Mouse (Mus musculus): ENCODE measurements around the gene Mrpl30. TPM values are rescaled to one million over a fixed set of nuclear protein-coding genes. Genes with fewer than 3 reads are reported as not detected.
A peak's percentile ranks its signal among the peaks of the same experiment; 100 is the strongest.

The Mrpl30 gene
- 100 to 1,000 TPM; 231 to 245 TPM for total RNA-seq (2021)
- long read RNA-seq, experiment 1, transcript Mrpl30-205 (5 exons, 662 nt): minor isoform, 5 of 84 reads
- long read RNA-seq, experiment 1, transcript Mrpl30-201 (6 exons, 969 nt): major isoform, 37 of 84 reads
- long read RNA-seq, experiment 1, partial matches to known transcripts: 0 of 84 reads
- long read RNA-seq, experiment 1, other reads (novel, unspliced or antisense): 40 of 84 reads
- long read RNA-seq, experiment 2, transcript Mrpl30-201 (6 exons, 969 nt): major isoform, 42 of 102 reads
- long read RNA-seq, experiment 2, transcript Mrpl30-205 (5 exons, 662 nt): minor isoform, 7 of 102 reads
- long read RNA-seq, experiment 2, partial matches to known transcripts: 0 of 102 reads
- long read RNA-seq, experiment 2, other reads (novel, unspliced or antisense): 50 of 102 reads

DNA sequence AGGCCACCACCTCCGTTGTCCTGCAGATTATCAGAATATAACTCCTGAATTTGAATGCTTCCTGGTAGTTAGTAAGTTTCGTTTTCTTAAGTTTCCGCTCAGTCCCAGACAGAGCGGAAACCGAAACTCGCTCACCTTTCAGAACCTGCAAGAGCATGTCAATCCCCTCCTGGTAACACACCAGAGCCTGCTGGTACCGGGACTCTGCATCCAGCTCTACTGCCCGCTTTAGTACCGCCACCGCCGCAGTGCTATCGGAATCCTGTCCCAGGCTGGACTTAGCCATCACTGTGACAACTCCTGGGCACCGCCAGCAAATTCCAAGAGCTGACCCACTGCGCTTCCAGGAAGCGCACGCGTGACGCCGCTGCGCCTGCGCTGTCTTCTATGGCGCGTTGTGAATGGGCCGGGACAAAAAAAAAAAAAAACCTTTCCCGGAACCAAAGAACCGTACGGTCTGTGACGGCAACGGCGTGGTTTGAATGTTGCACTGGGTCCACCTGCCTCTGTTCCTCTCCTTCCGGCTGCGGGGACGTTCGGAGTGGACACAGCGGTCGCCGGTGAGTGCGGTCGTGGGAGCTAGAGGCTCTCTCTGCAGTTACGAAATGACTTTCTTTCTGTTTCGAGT lies at the start of gene Mrpl30, which contains the start of gene Mitd1:
Mrpl30 (plus strand) TSS at position 453 of the 628 bp plus-strand sequence.
Mitd1 (minus strand) TSS at position 387 of the 628 bp plus-strand sequence.
- DNase-seq: peak; percentile 84

DNA sequence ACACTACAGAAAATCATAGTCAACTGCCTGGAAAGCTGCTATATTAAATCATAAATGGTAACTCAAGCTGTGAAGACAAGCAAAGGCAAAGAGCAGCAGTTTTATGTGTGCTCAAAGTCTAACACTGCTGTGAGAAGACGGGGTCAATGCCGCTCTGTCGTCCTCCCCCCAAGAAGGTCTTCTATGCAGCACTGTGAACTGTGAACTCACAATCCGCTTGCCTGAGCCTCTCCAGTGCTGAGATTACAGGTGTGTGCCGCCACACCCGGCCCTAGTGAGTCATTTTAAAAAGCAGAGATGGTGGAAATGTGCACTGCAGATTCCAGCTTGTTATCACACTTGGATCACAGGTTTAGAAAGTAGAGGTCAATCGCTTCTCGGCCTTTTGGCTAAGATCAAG lies 43.4 kb upstream of the Mrpl30 start:
- no peak for DNase-seq

DNA sequence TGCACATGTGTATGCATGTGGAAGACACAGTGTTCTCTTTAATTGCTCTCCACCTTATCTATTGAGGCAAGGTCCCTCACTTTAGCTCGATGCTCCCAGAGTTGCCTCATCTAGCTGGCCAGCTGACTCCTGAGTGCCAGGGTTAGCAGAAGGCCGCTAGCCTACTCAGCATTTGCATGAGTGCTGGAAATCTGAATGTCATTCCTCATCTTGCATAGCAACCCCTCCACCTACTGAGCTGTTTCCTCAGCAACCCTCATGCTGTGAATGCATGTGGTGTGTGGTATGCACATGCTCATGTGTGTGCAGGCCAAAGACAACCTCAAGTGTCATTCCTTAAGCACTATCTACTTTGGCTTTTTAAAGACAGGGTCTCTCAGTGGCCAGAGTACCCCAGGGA lies 39.6 kb upstream of the Mrpl30 start:
- no peak for DNase-seq

DNA sequence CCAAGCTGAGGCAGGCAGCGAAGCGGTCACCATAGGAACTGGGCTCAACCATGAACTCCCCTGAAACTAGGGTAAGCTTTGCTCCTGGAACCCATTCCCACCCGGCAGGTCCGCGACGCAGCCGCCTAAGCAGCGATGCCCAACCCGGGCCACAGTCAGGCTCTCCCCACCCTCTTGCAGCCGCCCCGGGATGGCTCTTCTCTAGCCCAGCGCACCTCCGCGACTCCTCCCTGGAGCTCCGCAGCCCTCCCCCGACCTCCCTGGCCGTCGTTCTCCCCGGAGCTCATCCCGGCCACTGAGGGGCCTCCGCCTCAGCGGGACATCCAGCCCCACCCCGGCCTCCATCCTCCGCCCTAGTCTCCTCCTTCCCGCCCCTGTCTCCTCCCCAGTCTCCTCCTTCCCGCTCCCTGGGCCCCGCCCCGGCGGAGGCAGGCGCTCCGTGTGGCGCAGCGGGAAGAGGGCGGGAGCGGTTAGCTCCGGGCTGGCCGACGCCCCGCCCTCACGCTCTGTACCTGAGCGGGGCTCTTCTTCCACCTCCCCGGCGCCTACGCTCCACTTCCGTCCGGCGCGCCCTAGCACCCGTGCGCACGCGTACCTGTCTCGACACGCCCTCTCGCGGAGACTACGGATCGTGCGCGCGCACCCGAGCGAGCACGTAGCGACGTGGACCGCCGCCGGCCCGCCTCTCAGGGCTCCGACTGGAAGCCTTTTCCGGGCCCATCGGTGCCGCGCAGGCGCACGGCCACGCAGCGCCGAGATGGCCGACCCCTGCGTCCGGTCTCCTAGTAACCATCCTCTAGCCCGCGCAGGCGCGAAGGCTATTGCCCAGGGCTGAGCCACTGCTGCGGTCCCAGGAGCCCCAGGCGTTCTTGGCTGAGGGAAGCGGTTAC lies 25.5 kb upstream of the Mrpl30 start:
- DNase-seq: peak; percentile 99

DNA sequence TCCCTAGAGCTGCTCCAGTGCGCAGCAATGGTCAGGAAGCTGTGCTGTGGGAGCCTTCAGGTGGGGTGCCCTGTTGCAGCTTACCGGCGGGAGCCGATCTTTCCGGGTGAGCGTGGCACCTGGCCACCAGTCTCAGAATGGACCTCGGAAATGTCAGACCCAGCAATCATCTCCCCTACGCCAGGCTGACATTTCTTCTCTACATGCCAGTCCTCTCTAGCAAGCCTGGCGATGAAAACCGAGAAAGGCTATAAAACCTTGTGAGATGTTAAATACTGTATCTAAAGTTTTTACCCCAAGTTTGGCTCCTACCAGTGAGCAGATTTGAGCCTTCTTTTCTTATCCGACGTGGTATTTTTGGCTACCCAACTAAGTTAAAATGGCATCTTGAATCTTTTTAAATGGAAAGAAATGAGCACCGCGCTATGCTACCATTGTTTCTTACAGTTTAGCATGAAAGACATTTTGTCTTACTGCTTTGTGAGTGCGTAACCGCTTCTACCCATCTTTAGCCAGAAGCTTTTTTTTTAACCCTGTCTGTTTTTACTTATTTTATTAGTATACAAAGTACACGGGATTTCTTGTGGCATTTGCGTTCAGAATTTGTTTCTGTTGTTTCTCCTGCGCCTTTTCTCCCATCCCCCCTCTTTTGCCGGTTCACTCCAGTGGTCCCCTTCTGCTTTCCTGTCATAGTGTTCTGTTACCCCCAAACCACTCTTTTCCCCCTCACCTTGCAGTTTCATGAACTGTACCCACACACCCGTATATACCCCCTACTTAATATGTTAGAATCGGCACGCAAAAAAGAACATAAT lies 24.7 kb upstream of the Mrpl30 start:
- DNase-seq: no peak

DNA sequence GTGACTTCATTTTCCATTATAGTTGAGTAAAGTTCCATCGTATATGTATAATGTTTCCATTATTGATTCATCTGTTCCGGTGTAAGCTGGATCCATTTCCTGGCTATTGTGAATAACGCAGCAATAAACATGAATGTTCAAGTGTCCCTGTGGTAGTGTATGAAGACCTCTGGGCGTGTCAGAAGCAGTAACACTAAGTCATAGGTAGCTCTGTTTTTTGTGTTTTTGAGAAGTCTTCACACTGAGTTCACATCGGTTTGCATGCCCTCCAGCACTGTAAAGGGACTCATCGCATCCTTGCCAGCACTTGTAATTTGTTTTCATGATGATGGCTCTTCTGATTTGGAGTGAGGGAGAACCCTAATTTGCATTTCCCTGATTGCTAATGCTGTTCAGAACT lies 24.0 kb upstream of the Mrpl30 start, which contains the start of gene Tsga10:
Tsga10 (minus strand) TSS at position 144 of the 400 bp plus-strand sequence.
- no peak for DNase-seq

DNA sequence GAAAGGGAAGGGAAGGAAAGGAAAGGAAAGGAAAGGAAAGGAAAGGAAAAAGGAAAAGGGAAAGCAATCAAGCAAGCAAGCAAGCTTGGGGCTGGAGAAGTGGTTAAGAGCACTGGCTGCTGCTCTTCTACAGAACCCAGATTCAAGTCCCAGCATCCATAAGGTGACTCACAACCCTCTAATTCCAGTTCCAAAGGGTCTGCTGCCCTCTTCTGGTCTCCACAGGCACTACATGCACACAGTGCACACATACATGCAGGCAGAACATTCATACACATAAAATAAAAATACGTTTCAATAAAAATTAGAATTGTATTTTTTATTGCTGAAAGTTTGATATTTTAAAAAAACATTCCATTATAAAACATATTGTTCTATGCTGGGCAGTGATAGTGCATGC lies 23.2 kb upstream of the Mrpl30 start:
- peak; percentile 38 for DNase-seq

DNA sequence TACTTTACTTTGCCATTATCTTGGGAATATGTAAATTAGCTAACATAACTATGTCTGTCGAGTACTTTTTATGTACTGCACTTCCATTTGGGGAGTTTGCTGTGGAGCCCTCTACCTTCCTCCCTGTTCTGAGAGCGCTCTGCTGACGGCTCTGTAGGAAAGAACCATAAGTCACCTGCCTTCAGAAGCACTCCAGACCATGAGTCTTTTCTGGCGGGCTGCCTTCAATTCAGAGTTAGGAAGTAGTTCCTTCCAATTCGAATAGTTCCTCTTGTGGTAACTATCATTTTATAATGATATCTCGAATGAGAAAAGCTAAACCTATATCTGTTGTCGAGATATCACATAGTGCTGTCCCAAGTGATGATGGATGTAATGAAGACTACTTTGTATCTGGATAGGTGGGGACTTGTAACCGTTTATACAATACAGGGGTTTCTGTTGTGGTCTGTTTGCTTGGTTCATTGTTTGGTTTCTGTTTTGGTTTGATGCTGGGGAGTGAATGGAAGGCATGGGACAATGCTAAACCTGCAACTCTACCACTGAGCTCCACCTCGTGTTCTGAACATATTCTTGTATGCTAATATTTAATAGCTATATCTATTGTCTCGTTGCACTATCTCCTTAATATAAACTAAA lies 22.5 kb upstream of the Mrpl30 start:
- no peak for DNase-seq

DNA sequence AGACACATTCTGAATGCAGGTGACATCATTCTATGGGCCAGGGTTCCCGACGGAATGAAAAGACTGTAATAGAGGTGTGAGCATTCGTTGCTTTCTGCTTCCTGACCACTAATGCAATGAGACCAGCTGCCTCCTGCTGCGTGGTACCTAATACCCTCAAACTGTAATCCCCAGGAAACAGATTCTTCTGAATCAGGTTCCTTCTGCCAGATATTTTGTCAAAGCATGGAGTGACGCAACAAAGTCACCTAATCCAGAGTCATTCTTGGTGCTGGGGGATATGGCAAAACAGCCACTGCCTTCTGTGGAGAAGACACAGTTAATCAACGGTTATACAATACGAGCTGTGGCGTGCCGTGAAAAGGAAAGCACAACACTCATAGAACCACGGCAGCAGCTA lies 21.6 kb upstream of the Mrpl30 start:
- DNase-seq: no peak

DNA sequence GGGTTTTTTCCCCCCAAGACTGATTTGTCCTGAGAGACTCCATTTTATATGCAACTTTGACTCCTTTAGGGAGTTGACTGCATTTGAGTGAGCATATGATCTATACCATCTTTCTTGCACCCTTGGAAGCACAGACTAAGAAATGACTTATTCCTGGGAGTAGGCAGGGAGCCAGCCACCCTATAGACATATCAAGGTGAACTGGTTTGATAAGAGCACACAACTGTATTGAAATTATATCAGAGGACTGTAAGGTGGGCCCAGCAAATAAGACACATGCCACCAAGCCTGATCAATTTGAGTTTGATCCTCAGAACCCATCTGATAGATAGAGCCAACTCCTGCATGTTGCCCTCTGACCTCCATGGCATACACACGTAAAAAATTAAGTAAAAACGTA lies 20.9 kb upstream of the Mrpl30 start:
- no peak for DNase-seq

DNA sequence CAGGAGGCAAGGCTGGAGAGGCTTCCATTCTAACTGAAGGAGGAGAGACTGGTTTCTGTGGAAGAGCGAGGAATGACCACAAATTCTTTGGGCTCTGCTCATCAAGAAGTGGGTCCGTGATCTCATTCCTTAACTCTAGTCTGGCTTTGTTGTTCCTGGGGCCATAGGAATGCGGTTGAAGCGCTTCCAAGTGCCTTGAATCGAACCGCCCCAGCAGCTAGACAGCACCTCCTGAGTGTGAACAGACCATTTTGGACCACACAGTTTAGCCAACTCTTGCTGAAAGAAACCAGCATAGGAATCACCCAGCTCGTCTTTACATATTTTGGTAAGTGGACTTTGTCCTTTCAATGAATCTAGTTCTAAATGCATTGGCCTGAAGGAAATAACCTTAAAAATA lies 18.6 kb upstream of the Mrpl30 start, which contains the start of gene Lipt1:
Lipt1 (plus strand) TSS at position 35 of the 400 bp plus-strand sequence.
- DNase-seq: no peak

DNA sequence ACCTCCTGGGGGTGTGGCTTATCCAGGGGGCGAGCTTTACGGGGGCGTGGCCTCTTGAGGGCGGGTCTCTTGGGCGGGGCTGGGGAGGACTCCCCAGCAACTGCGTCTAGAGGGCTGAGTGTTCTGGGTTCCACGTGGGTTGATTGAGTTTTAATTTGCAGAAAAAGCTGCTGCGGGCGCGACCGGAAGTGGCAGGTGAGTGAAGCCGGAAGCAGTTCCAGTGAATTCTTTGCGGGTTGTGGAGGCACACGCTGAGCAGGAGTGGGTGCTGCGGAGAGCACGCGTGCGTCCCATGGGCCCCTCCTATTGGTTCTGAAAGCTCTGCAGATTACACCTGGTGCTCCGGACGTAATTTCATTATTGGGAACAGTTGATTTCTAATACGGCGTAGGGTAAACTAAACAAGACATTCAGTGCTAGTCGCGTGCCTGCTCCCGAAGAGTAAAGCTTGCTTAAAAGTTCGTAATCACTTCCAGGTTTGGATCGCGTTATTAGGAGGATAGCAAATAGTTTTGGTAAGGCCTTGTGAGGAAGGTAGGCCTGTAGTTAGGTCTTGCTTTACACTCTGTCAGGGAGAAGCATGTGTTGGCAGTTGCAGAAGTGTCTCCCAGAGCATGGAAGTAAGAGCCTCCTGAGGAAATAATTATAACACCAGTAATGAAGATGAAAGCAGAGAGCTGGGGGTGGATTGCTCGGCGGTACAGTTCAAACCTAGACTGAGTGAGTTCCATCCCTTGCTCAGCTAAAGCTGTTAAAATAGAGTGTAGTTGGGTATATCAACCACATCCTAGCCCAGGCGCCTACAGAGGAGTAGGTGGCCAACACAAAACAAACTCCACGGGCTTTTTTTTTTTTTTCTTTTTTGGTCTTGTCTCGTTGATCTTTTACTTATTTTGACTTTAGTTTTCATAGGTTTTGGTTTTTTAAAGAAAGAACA lies 17.9 kb upstream of the Mrpl30 start:
- DNase-seq: peak; percentile 76

DNA sequence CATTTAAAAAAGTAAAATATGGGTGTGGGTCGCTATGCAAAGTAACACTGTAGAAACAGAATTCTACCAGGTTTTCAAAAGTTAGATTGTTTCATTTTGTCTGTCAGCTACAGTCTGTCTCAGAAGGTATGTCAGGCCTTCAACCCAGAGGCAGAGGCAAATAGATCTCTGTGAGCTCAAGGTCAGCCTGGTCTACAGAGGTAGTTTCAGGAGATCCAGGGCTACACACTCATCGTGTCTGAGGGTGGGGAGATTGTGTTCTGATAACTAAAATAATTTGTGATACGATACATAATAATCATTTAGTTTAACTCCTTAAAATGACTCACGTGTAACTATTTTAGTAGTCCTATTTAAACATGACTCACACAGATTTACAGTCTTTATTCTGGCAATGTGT lies 17.1 kb upstream of the Mrpl30 start:
- no peak for DNase-seq

DNA sequence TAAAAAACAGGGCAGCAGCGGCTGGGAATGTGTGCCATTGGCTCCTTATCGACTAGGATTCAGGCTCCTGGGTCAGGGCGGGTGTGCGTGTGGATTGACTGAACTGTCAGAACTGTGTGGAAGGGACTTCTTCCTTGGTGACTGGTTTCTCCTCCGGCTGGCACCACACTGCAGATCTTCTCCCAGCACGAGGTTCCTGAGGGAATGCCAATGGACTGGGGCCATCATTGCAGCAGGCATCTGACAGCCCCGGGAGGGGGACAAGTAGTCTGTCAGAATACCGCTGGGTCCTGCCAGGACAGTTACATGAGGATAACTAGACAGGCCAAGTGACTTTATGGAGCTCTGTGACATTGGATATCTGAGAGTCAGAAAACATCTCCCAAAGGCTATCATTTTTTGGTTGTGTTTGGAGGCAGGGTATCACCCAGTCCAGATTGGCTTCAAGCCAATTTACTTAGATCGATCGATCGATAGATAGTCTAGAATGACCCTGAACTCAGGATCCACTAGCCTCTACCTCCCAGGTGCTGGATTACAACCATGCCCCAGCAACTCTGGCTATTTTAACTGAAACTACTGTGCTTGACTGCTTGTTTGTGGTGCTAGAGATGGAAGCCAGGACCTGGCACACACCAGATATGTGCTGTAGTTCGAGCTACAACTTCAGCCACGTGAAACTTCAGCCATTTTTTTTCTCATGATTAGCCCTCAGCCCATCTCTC lies 12.4 kb upstream of the Mrpl30 start:
- DNase-seq: no peak

DNA sequence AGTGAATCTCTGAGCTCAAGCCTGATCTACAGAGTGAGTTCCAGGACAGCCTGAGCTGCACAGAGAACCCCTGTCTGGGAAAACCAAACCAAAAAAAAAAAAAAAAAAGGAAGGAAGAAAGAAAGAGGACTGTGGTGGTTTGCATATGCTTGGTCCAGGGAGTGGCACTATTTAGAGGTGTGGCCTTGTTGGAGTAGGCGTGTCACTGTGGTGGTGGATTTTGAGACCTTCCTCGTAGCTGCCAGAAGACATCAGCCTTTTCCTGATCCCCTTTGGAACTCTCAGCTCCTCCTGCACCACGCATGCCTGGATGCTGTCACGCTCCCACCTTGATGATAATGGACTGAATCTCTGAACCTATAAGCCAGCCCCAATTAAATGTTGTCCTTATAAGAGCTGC lies 6.9 kb upstream of the Mrpl30 start:
- DNase-seq: no peak

DNA sequence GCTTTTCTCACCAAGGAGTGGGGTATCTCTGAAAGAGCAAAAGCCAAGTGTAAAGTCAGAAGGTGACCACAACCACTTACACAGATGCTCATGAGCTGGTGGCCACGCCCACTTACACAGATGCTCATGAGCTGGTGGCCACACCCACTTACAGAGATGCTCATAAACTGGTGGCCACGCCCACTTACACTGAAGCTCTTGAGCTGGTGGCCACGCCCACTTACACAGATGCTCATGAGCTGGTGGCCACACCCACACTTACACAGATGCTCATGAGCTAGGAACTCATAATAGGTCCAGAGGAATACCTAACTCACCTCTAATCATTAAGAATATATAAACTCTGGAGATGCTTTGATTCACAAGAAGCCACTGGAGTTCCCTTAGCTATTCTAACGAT lies 5.8 kb upstream of the Mrpl30 start:
- DNase-seq: no peak

DNA sequence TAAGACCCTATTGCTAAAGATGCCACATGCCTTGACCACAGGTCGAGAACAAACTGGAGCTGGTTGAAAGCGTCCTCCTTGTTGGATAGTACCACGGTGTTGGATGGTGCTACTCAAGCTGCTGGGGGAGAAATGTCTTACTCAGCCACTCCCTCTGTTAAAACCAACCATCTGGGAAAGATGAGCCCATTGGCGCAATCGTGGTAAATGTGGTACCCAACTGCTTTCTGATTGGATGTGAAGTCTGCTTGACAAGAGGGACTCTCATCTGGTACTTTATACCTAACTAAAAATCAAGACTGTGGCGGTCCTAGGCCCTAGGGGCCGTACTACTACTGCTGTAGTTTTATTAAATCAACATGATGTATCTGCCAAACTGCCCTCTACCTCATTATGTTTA lies 1.1 kb upstream of the Mrpl30 start:
- no peak for DNase-seq

DNA sequence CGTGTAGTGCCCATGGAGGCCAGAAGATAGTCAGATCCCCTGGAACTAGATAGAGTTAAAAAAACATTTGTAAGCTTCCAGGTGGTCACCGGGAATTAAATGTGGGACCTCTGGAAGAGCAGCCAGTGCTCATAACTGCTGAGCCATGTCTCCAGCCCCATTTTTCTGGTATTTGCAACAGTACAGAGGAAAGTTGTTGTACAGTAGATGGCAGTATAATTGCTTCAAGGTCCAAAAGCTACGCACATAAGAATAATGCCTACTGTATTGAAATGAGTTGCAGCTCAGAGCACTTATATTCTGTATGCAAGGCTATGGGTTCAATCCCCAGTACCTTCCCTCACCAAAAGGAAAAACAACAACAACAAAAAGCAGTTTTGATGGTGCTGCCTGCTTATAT lies 1.1 kb downstream of the Mrpl30 start:
- DNase-seq: no peak

DNA sequence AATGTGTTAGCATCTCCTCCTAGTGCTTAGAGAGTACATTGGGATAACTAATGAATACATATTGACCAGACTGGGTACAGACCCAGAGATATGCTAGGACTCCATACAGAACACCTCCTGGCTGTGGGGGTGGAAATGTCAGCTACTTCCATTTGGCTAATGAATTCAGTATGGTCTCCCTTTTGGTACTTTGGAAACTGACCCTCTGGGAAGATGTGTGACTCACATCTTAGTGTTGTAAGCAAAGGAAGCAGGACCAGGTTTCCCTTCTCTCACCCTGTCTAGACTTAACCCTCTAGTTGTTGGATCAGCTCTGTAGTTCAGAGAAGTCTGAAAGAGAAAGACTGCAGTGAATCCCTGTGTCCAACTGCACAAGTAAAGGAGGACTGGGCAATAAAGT lies 4.3 kb downstream of the Mrpl30 start:
- no peak for DNase-seq
